Mouse (Mus musculus): Measurements from ENCODE around the gene Shisa8. TPM values are rescaled to one million over a fixed set of nuclear protein-coding genes. Genes with fewer than 3 reads are reported as not detected.

The Shisa8 gene
- polyA plus RNA-seq, 1 experiment: 0.06 TPM

DNA sequence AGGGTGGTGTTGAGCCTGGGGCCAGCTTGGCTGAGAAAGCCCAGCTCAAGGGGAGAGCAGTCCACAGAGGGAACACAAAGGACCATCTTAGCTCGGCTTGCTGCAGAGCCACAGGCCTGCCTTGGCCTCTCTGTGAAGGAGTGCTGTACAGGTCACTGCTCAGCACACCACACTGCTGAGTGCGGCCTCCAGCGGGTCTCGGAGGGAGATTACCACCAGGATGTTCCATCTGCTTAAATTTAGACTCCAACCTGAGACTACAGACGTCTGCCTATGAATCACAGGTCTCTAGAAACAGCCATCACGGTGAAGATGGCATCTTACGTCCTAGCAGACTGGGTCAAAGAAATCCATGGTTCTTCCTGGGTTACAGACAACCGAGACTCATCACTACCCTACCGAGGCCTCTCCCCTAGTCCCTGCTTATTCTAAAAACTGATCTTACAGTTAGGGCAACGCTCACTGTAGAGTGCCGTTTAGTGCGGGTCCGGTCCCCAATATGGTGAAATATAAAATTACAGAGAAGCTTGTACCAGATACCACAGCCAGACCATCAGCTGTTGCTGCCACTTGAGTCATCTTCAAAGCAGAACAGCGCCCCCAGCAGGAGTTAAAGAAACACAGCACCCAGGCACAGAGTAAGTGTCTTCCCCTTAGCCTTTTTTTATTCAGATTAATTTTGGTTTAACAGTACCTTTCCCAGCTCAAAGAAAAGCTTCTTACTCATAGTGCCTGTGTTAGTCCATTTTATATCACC lies 8.7 kb upstream of the Shisa8 start:
- no peaks in the 10 kb centered on the region for H3K79me2 ChIP-seq (ENCODE audit: control insufficient read depth, insufficient read depth)
- peak; percentile 46 for TF ChIP-seq MYOD1 (IDR thresholded peaks at IDR 0.05; ENCODE audit: control insufficient read depth, insufficient read length, low read depth)
- no peak for TF ChIP-seq MYOG (IDR thresholded peaks at IDR 0.05; ENCODE audit: control insufficient read depth, extremely low read depth, insufficient read length)
- peak; percentile 8 for TF ChIP-seq CTCF (IDR thresholded peaks at IDR 0.05; ENCODE audit: control insufficient read depth, insufficient read depth, insufficient read length)
- H3K36me3 ChIP-seq (ENCODE audit: control insufficient read depth, insufficient read depth): no peaks in the 10 kb centered on the region
- H3K27me3 ChIP-seq (ENCODE audit: control insufficient read depth, insufficient read depth, insufficient read length): peaks cover 5% of the 10 kb centered on the region
- no peak overlapping the region for H3ac ChIP-seq (ENCODE audit: control insufficient read depth, insufficient read length, low read depth)
- no peaks in the 10 kb centered on the region for H3K79me3 ChIP-seq (ENCODE audit: low read depth)
- no peak overlapping the region for H3K4me3 ChIP-seq (ENCODE audit: insufficient read depth, poor library complexity, severe bottlenecking)

GRCm38 (mm10) chr15:82220003-82220675 lies 7.5 kb upstream of the Shisa8 start:
- Histone ChIP-seq H3K79me2 (ENCODE audit: control insufficient read depth, insufficient read depth) (no peaks in the 10 kb centered on the region), H3K36me3 (ENCODE audit: control insufficient read depth, insufficient read depth) (no peaks in the 10 kb centered on the region), H3ac (ENCODE audit: control insufficient read depth, insufficient read length, low read depth) (no peak overlapping the region), H3K4me3 (ENCODE audit: insufficient read depth, poor library complexity, severe bottlenecking) (no peak overlapping the region), H3K27me3 (ENCODE audit: control insufficient read depth, insufficient read depth, insufficient read length) (peaks cover 8% of the 10 kb centered on the region), H3K79me3 (ENCODE audit: low read depth) (no peaks in the 10 kb centered on the region)
- TF ChIP-seq MAX (IDR thresholded peaks at IDR 0.05) (no peak), MYOD1 (IDR thresholded peaks at IDR 0.05; ENCODE audit: control insufficient read depth, insufficient read length, low read depth) (no peak), FOSL1 (IDR thresholded peaks at IDR 0.05; ENCODE audit: insufficient read depth, low read length, poor library complexity, severe bottlenecking) (no peak), CTCF (IDR thresholded peaks at IDR 0.05; ENCODE audit: control insufficient read depth, insufficient read depth, insufficient read length) (no peak), USF1 (IDR thresholded peaks at IDR 0.05; ENCODE audit: low read depth) (no peak), CEBPB (IDR thresholded peaks at IDR 0.05; ENCODE audit: low read depth) (no peak), MYOG (IDR thresholded peaks at IDR 0.05; ENCODE audit: control insufficient read depth, extremely low read depth, insufficient read length) (no peak)

GRCm38 (mm10) chr15:82218778-82219666 lies 6.4 kb upstream of the Shisa8 start:
- Histone ChIP-seq H3K4me3 (ENCODE audit: insufficient read depth, poor library complexity, severe bottlenecking) (no peak overlapping the region), H3ac (ENCODE audit: control insufficient read depth, insufficient read length, low read depth) (no peak overlapping the region), H3K27me3 (ENCODE audit: control insufficient read depth, insufficient read depth, insufficient read length) (peaks cover 7% of the 10 kb centered on the region), H3K36me3 (ENCODE audit: control insufficient read depth, insufficient read depth) (no peaks in the 10 kb centered on the region), H3K79me3 (ENCODE audit: low read depth) (no peaks in the 10 kb centered on the region), H3K79me2 (ENCODE audit: control insufficient read depth, insufficient read depth) (no peaks in the 10 kb centered on the region)
- TF ChIP-seq FOSL1 (IDR thresholded peaks at IDR 0.05; ENCODE audit: insufficient read depth, low read length, poor library complexity, severe bottlenecking): no peak
- no peak for TF ChIP-seq CEBPB (IDR thresholded peaks at IDR 0.05; ENCODE audit: low read depth)
- TF ChIP-seq CTCF (IDR thresholded peaks at IDR 0.05; ENCODE audit: control insufficient read depth, insufficient read depth, insufficient read length): no peak
- TF ChIP-seq MAX (IDR thresholded peaks at IDR 0.05): no peak
- TF ChIP-seq MYOD1 (IDR thresholded peaks at IDR 0.05; ENCODE audit: control insufficient read depth, insufficient read length, low read depth): no peak
- TF ChIP-seq USF1 (IDR thresholded peaks at IDR 0.05; ENCODE audit: low read depth): no peak
- no peak for TF ChIP-seq MYOG (IDR thresholded peaks at IDR 0.05; ENCODE audit: control insufficient read depth, extremely low read depth, insufficient read length)

DNA sequence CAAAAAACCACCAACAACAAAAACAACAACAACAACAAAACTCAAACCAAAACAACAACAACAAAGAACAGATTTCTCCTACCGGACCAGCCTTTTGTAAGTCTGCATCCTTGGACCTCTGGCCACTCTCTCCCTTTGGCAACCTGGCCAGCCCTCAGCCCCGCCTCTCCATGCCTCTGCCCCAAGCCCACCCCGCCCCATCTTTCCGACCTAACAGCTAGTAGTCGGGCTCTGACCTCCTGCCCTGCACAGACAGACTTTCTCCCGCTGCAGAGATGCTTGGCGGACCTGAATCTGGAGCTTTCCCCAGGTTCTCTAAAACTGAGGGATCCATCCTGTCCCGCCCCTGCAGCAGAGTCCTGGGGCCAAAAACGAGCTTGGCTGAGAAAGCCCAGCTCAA lies 5.4 kb upstream of the Shisa8 start:
- Histone ChIP-seq H3K27me3 (ENCODE audit: control insufficient read depth, insufficient read depth, insufficient read length) (peaks cover 15% of the 10 kb centered on the region), H3K79me3 (ENCODE audit: low read depth) (no peaks in the 10 kb centered on the region), H3K36me3 (ENCODE audit: control insufficient read depth, insufficient read depth) (no peaks in the 10 kb centered on the region), H3K4me3 (ENCODE audit: insufficient read depth, poor library complexity, severe bottlenecking) (no peak overlapping the region), H3ac (ENCODE audit: control insufficient read depth, insufficient read length, low read depth) (no peak overlapping the region), H3K79me2 (ENCODE audit: control insufficient read depth, insufficient read depth) (no peaks in the 10 kb centered on the region)
- TF ChIP-seq USF1 (IDR thresholded peaks at IDR 0.05; ENCODE audit: low read depth) (no peak), MAX (IDR thresholded peaks at IDR 0.05) (no peak), MYOD1 (IDR thresholded peaks at IDR 0.05; ENCODE audit: control insufficient read depth, insufficient read length, low read depth) (no peak), FOSL1 (IDR thresholded peaks at IDR 0.05; ENCODE audit: insufficient read depth, low read length, poor library complexity, severe bottlenecking) (no peak), CEBPB (IDR thresholded peaks at IDR 0.05; ENCODE audit: low read depth) (no peak), CTCF (IDR thresholded peaks at IDR 0.05; ENCODE audit: control insufficient read depth, insufficient read depth, insufficient read length) (no peak), MYOG (IDR thresholded peaks at IDR 0.05; ENCODE audit: control insufficient read depth, extremely low read depth, insufficient read length) (no peak)

DNA sequence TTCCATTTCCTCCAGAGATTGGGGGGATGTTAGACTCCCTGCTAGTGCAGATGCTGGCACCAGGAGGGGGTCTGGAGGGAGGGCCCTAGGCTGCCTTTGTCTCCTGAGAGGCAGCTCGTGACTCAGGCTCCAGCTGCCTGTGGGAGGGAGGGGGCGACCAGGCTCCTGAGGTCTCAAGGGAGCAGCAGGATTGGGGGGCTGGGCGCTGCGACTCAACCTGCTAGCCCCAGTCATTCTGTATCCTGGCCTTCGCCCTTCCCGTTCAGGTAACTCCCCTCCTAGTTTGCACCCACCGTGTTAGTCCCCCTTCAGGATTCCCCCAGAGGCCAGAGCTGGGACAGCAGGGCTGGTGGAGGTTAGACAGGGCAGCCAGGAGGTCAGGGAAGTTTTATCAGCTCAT lies 4.4 kb upstream of the Shisa8 start:
- Histone ChIP-seq H3K79me3 (ENCODE audit: low read depth) (no peaks in the 10 kb centered on the region), H3K36me3 (ENCODE audit: control insufficient read depth, insufficient read depth) (no peaks in the 10 kb centered on the region), H3K4me3 (ENCODE audit: insufficient read depth, poor library complexity, severe bottlenecking) (no peak overlapping the region), H3K27me3 (ENCODE audit: control insufficient read depth, insufficient read depth, insufficient read length) (peaks cover 24% of the 10 kb centered on the region), H3ac (ENCODE audit: control insufficient read depth, insufficient read length, low read depth) (no peak overlapping the region), H3K79me2 (ENCODE audit: control insufficient read depth, insufficient read depth) (no peaks in the 10 kb centered on the region)
- TF ChIP-seq MAX (IDR thresholded peaks at IDR 0.05) (no peak), CEBPB (IDR thresholded peaks at IDR 0.05; ENCODE audit: low read depth) (no peak), FOSL1 (IDR thresholded peaks at IDR 0.05; ENCODE audit: insufficient read depth, low read length, poor library complexity, severe bottlenecking) (no peak), USF1 (IDR thresholded peaks at IDR 0.05; ENCODE audit: low read depth) (no peak), MYOD1 (IDR thresholded peaks at IDR 0.05; ENCODE audit: control insufficient read depth, insufficient read length, low read depth) (no peak), CTCF (IDR thresholded peaks at IDR 0.05; ENCODE audit: control insufficient read depth, insufficient read depth, insufficient read length) (no peak), MYOG (IDR thresholded peaks at IDR 0.05; ENCODE audit: control insufficient read depth, extremely low read depth, insufficient read length) (no peak)
